Mouse (Mus musculus) heart, postnatal 0 days (tissue): ENCODE measurements at regions not wholly inside any gene's neighbourhood (a gene's known extent, or its start where the extent isn't known, plus 50 kb on each side); places are given as distances from the start of the nearest gene placed in this dataset.

Experiments used
- ATAC-seq: fragments of 200-750 bp; cut with Nextera tagmentation; 2 replicates; pipeline ENCODE4 v1.8.0; 2017; ENCODE audit warnings: low read depth, moderate number of reproducible peaks, moderate library complexity; ENCODE audit not compliant: insufficient read depth
- DNase-seq: peaks from one replicate; pipeline ENCODE4 v3.0.0-alpha.2; 2016; ENCODE audit warnings: low spot score
- H3K27ac ChIP-seq: fragments of 300-500 bp; sonication (generic); 2 replicates; pipeline ENCODE4 v1.5.1; 2014; ENCODE audit warnings: low read depth, mild to moderate bottlenecking
- H3K27me3 ChIP-seq: fragments of 300-500 bp; sonication (generic); 2 replicates; pipeline ENCODE4 v1.6.1; 2014; ENCODE audit warnings: low read length, mixed read lengths; ENCODE audit not compliant: control insufficient read depth, insufficient read depth
- H3K36me3 ChIP-seq: fragments of 300-500 bp; sonication (generic); replicated peaks from 2 replicates; pipeline ENCODE4 v1.6.1; 2014; ENCODE audit warnings: low read length, mixed read lengths; ENCODE audit not compliant: control insufficient read depth, insufficient read depth
- H3K4me1 ChIP-seq: fragments of 300-500 bp; sonication (generic); 2 replicates; pipeline ENCODE4 v1.6.1; 2014; ENCODE audit warnings: antibody characterized with exemption; ENCODE audit not compliant: control insufficient read depth, insufficient read depth
- H3K4me2 ChIP-seq: fragments of 300-500 bp; sonication (generic); 2 replicates; pipeline ENCODE4 v1.6.1; 2014; ENCODE audit warnings: low read depth, mild to moderate bottlenecking, low read length, moderate library complexity
- H3K4me3 ChIP-seq: fragments of 300-500 bp; sonication (generic); 2 replicates; pipeline ENCODE4 v1.5.1; 2014; ENCODE audit warnings: low read depth, low read length
- H3K9ac ChIP-seq: fragments of 300-500 bp; sonication (generic); replicated peaks from 2 replicates; pipeline ENCODE4 v1.6.1; 2014; ENCODE audit warnings: low read depth, low read length, mixed read lengths
- H3K9me3 ChIP-seq: fragments of 300-500 bp; sonication (generic); replicated peaks from 2 replicates; pipeline ENCODE4 v1.6.1; 2016; ENCODE audit warnings: low read length; ENCODE audit not compliant: control insufficient read depth
- CTCF ChIP-seq: IDR thresholded peaks from 2 replicates; pipeline ENCODE4 v1.5.1; 2016; ENCODE audit warnings: antibody characterized with exemption, control low read depth, low read depth
- EP300 ChIP-seq: IDR thresholded peaks from 2 replicates; pipeline ENCODE4 v1.6.1; 2016; ENCODE audit warnings: antibody characterized with exemption, low read depth
- WGBS: fragments of 180-500 bp; shearing (Covaris S2); extraction: QIAGEN DNeasy Blood & Tissue Kit; methylation state at CpG from one replicate; pipeline ENCODE4 v1.1.7; 2014; 5-methylcytosine and 5-hydroxymethylcytosine counted together

GRCm38 (mm10) chr16:30013123-30013522, 51.1 kb upstream of the Hes1 start:
- peaks cover 12% of the 10 kb centered on the region for H3K4me1 ChIP-seq
- no peak overlapping the region for H3K27ac ChIP-seq
- 0 out of 2 replicates have a peak, but pooled peaks cover 4% of the 10 kb centered on the region for H3K27me3 ChIP-seq
- H3K36me3 ChIP-seq: no peaks in the 10 kb centered on the region
- no peak overlapping the region for H3K9ac ChIP-seq
- DNase-seq (no peak), ATAC-seq (no peak)
- H3K4me2 ChIP-seq: no peak overlapping the region
- no peaks in the 10 kb centered on the region for H3K9me3 ChIP-seq
- 67% methylated on average over 1 of the region's 2 CpGs for WGBS
- TF ChIP-seq EP300 (no peak), CTCF (no peak)
- H3K4me3 ChIP-seq: no peak overlapping the region

- ATAC-seq: no peak
- no peak overlapping the region for H3K4me2 ChIP-seq
- 79% methylated on average over 9 of the region's 9 CpGs for whole genome bisulfite sequencing
- H3K4me3 ChIP-seq: no peak overlapping the region
- 0 out of 2 replicates have a peak, but pooled peaks cover 4% of the 10 kb centered on the region for H3K27me3 ChIP-seq
- H3K36me3 ChIP-seq: no peaks in the 10 kb centered on the region
- TF ChIP-seq CTCF: no peak
- no peak for TF ChIP-seq EP300
- no peak overlapping the region for H3K27ac ChIP-seq
- no peak for DNase-seq
- H3K9ac ChIP-seq: no peak overlapping the region
- H3K4me1 ChIP-seq: peaks cover 8% of the 10 kb centered on the region
- no peaks in the 10 kb centered on the region for H3K9me3 ChIP-seq
Measured at GRCm38 (mm10) chr16:30013943-30014342, 50.2 kb upstream of the Hes1 start.
